In the genomic region with DNA sequence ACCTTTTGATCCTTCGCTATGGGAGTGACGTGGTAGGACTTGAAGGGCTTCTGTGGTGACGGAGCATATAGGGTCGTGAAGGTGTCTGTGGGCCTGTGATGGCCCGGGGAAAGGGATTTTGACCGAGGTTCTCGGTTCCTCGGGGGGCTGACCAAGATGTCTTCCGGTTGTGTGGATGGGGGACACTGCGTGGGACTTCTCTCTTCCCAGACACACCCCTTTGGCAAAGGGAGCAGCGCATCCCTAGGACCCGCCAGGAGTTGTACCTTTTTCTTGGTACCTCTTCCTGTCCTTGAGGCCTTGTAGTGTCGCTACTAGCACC, we compare ENCODE assay signal across 8 mouse cellular contexts. TPM values are rescaled to one million over a fixed set of nuclear protein-coding genes. Genes with fewer than 3 reads are reported as not detected.
DNase-seq lines count a peak whose midpoint lies in the region; ATAC-seq and TF ChIP-seq lines count a peak whose summit lies in the region.

No protein-coding gene starts in this region.

- H3K4me1 ChIP-seq in liver, adult 2 months (ENCODE audit: control insufficient read depth, insufficient read depth, low read length): peaks cover 11% of the 10 kb centered on the region
- H3K4me1 ChIP-seq in embryonic facial prominence, embryonic 14.5 days (ENCODE audit: control insufficient read depth, insufficient read depth, low read length): peaks cover 20% of the 10 kb centered on the region
- peaks cover 6% of the 10 kb centered on the region; the same call in 1 of the 2 replicates for H3K4me1 ChIP-seq in intestine, postnatal 0 days (replicated peaks; ENCODE audit: control insufficient read depth, insufficient read depth, low read length)
- peaks cover 22% of the 10 kb centered on the region for H3K4me1 ChIP-seq in neural tube, embryonic 12.5 days

- no peaks in the 10 kb centered on the region for H3K9me3 ChIP-seq in embryonic facial prominence, embryonic 14.5 days (ENCODE audit: control insufficient read depth, low read length)
- no peaks in the 10 kb centered on the region for H3K9me3 ChIP-seq in intestine, postnatal 0 days (ENCODE audit: control insufficient read depth)
- no peaks in the 10 kb centered on the region for H3K9me3 ChIP-seq in neural tube, embryonic 12.5 days

- H3K36me3 ChIP-seq in liver, adult 2 months (ENCODE audit: control insufficient read depth, insufficient read depth, low read length): peaks cover 7% of the 10 kb centered on the region
- peaks cover 49% of the 10 kb centered on the region for H3K36me3 ChIP-seq in embryonic facial prominence, embryonic 14.5 days (ENCODE audit: control insufficient read depth, insufficient read depth, low read length)
- H3K36me3 ChIP-seq in intestine, postnatal 0 days (ENCODE audit: control insufficient read depth, insufficient read depth): peaks cover 19% of the 10 kb centered on the region
- H3K36me3 ChIP-seq in neural tube, embryonic 12.5 days: peaks cover 48% of the 10 kb centered on the region

- peak overlapping the region; percentile 95 for H3K4me2 ChIP-seq in embryonic facial prominence, embryonic 14.5 days (ENCODE audit: low read depth, low read length)
- H3K4me2 ChIP-seq in intestine, postnatal 0 days (replicated peaks; ENCODE audit: low read depth): peak overlapping the region; percentile 92
- peak overlapping the region; percentile 94 for H3K4me2 ChIP-seq in neural tube, embryonic 12.5 days (replicated peaks)

- under 1% methylated on average over 13 of the region's 13 CpGs for WGBS in liver, adult 2 months
- WGBS in embryonic facial prominence, embryonic 14.5 days: under 1% methylated on average over 13 of the region's 13 CpGs
- WGBS in intestine, postnatal 0 days: under 1% methylated on average over 13 of the region's 13 CpGs
- WGBS in neural tube, embryonic 12.5 days: under 1% methylated on average over 13 of the region's 13 CpGs

- TF ChIP-seq CTCF in liver, adult 2 months (IDR thresholded peaks at IDR 0.05; ENCODE audit: low read depth, low read length): no peak
- no peak for TF ChIP-seq CTCF in intestine, postnatal 0 days (IDR thresholded peaks at IDR 0.05; ENCODE audit: low read depth)

- no peaks in the 10 kb centered on the region for H3K27me3 ChIP-seq in liver, adult 2 months (ENCODE audit: control insufficient read depth, insufficient read depth, low read length)
- H3K27me3 ChIP-seq in embryonic facial prominence, embryonic 14.5 days (replicated peaks; ENCODE audit: control insufficient read depth, insufficient read depth, low read length): no peaks in the 10 kb centered on the region
- no peaks in the 10 kb centered on the region for H3K27me3 ChIP-seq in intestine, postnatal 0 days (replicated peaks; ENCODE audit: control insufficient read depth, insufficient read depth, low read length)
- no peaks in the 10 kb centered on the region for H3K27me3 ChIP-seq in neural tube, embryonic 12.5 days (replicated peaks)

- H3K79me2 ChIP-seq in liver, adult 2 months (ENCODE audit: control insufficient read depth, insufficient read depth, low read length): peaks cover 43% of the 10 kb centered on the region

- TF ChIP-seq POLR2A in liver, adult 2 months (IDR thresholded peaks at IDR 0.05; ENCODE audit: extremely low read depth, insufficient read depth, low read length): no peak

- DNase-seq in liver, adult 2 months (ENCODE audit: extremely low read depth, low read depth, low spot score): peak; percentile 14
- DNase-seq in liver: no peak
- DNase-seq in embryonic facial prominence, embryonic 14.5 days (ENCODE audit: low spot score): no peak
- DNase-seq in urinary bladder, postnatal 10 days (ENCODE audit: low spot score): no peak
- DNase-seq in B cell, adult 2 months: no peak
- no peak for DNase-seq in adrenal gland, postnatal 25 days

- H3K9ac ChIP-seq in liver, adult 2 months (ENCODE audit: low read depth, low read length): peak overlapping the region; percentile 85
- H3K9ac ChIP-seq in embryonic facial prominence, embryonic 14.5 days (ENCODE audit: low read depth, low read length): peak overlapping the region; percentile 87
- H3K9ac ChIP-seq in intestine, postnatal 0 days (ENCODE audit: low read depth, low read length): peak overlapping the region; percentile 71
- H3K9ac ChIP-seq in neural tube, embryonic 12.5 days: peak overlapping the region; percentile 78

- peak overlapping the region; percentile 66 for H3K4me3 ChIP-seq in liver, adult 2 months (ENCODE audit: insufficient read depth, low read depth, low read length)
- H3K4me3 ChIP-seq in embryonic facial prominence, embryonic 14.5 days (ENCODE audit: low read depth, low read length): peak overlapping the region; percentile 93
- H3K4me3 ChIP-seq in intestine, postnatal 0 days (ENCODE audit: low read depth, low read length): peak overlapping the region; percentile 68
- H3K4me3 ChIP-seq in neural tube, embryonic 12.5 days: peak overlapping the region; percentile 79

- peak overlapping the region; percentile 60 for H3K27ac ChIP-seq in liver, adult 2 months (replicated peaks; ENCODE audit: insufficient read depth, low read depth, low read length)
- peak overlapping the region; percentile 65 for H3K27ac ChIP-seq in embryonic facial prominence, embryonic 14.5 days (replicated peaks; ENCODE audit: low read depth, low read length)
- H3K27ac ChIP-seq in intestine, postnatal 0 days (ENCODE audit: low read depth, low read length): no peak overlapping the region; the same call in 1 of the 2 replicates
- H3K27ac ChIP-seq in neural tube, embryonic 12.5 days: no peak overlapping the region

- peak; percentile 5; the same call in 1 of the 2 replicates for ATAC-seq in embryonic facial prominence, embryonic 14.5 days (ENCODE audit: low read depth)
- ATAC-seq in intestine, postnatal 0 days: no peak
- no peak for ATAC-seq in neural tube, embryonic 12.5 days (ENCODE audit: low FRiP score, low read depth)

RNA-seq across cellular contexts. Expression of a gene that starts 0.2 kb away (rescaled TPM):
- total RNA-seq in liver, adult 2 months (2014; rRNA removed): 1.2 and 1.9 TPM in 2 replicates
- polyA plus RNA-seq in liver, adult 2 months (2012; rRNA removed): 0.14 and 0.31 TPM in 2 replicates
- 1.4 and 1.9 TPM in 2 replicates for polyA plus RNA-seq in embryonic facial prominence, embryonic 14.5 days (2014; fragmentation: Nextera tagmentation; extraction: Ambion mirVana)
- 0.47 and 1.2 TPM in 2 replicates for polyA plus RNA-seq in intestine, postnatal 0 days (2015; fragmentation: Nextera tagmentation; extraction: Ambion mirVana)
- 2.0 and 2.4 TPM in 2 replicates for polyA plus RNA-seq in neural tube, embryonic 12.5 days (2016; fragmentation: Nextera tagmentation; extraction: Ambion mirVana)
- 1.4 and 3.9 TPM in 2 replicates for total RNA-seq in adrenal gland, postnatal 25 days (2021)

RNA-seq across cellular contexts. Expression of a gene that starts 0.2 kb away (rescaled TPM):
- total RNA-seq in liver, adult 2 months (2014; rRNA removed): 14.4 and 15.0 TPM in 2 replicates
- 15.0 and 19.4 TPM in 2 replicates for polyA plus RNA-seq in liver, adult 2 months (2012; rRNA removed)
- polyA plus RNA-seq in embryonic facial prominence, embryonic 14.5 days (2014; fragmentation: Nextera tagmentation; extraction: Ambion mirVana): 47.7 and 50.2 TPM in 2 replicates
- polyA plus RNA-seq in intestine, postnatal 0 days (2015; fragmentation: Nextera tagmentation; extraction: Ambion mirVana): 22.8 and 22.9 TPM in 2 replicates
- polyA plus RNA-seq in neural tube, embryonic 12.5 days (2016; fragmentation: Nextera tagmentation; extraction: Ambion mirVana): 39.7 and 41.6 TPM in 2 replicates
- total RNA-seq in adrenal gland, postnatal 25 days (2021): 38.7 and 40.5 TPM in 2 replicates

RNA-seq across cellular contexts. Expression of a gene that starts 0.3 kb away (rescaled TPM):
- total RNA-seq in liver, adult 2 months (2014; rRNA removed): 2.5 and 3.4 TPM in 2 replicates
- polyA plus RNA-seq in liver, adult 2 months (2012; rRNA removed): 6.7 and 8.1 TPM in 2 replicates
- 21.3 and 22.4 TPM in 2 replicates for polyA plus RNA-seq in embryonic facial prominence, embryonic 14.5 days (2014; fragmentation: Nextera tagmentation; extraction: Ambion mirVana)
- 7.7 and 8.2 TPM in 2 replicates for polyA plus RNA-seq in intestine, postnatal 0 days (2015; fragmentation: Nextera tagmentation; extraction: Ambion mirVana)
- polyA plus RNA-seq in neural tube, embryonic 12.5 days (2016; fragmentation: Nextera tagmentation; extraction: Ambion mirVana): 32.5 and 35.9 TPM in 2 replicates
- 15.5 and 22.0 TPM in 2 replicates for total RNA-seq in adrenal gland, postnatal 25 days (2021)

RNA-seq across cellular contexts. Expression of a gene that starts 18.9 kb away (rescaled TPM):
- total RNA-seq in liver, adult 2 months (2014; rRNA removed): 1.2 and 2.1 TPM in 2 replicates
- polyA plus RNA-seq in liver, adult 2 months (2012; rRNA removed): 2.2 TPM in 2 replicates
- 3.8 and 4.1 TPM in 2 replicates for polyA plus RNA-seq in embryonic facial prominence, embryonic 14.5 days (2014; fragmentation: Nextera tagmentation; extraction: Ambion mirVana)
- polyA plus RNA-seq in intestine, postnatal 0 days (2015; fragmentation: Nextera tagmentation; extraction: Ambion mirVana): 2.6 and 2.9 TPM in 2 replicates
- polyA plus RNA-seq in neural tube, embryonic 12.5 days (2016; fragmentation: Nextera tagmentation; extraction: Ambion mirVana): 10.4 and 12.5 TPM in 2 replicates
- 8.8 and 9.3 TPM in 2 replicates for total RNA-seq in adrenal gland, postnatal 25 days (2021)

Comparison
In these comparisons a context has a peak if more than half of its experiments do, and no peak if none do; other contexts are left out.
1. H3K27ac ChIP-seq: peak in liver, adult 2 months (single experiment) and embryonic facial prominence, embryonic 14.5 days (single experiment); none in intestine, postnatal 0 days (single experiment) and neural tube, embryonic 12.5 days (single experiment).
2. Peak in every context shown above with its lines, with median percentiles within 50 percentile points of each other: H3K4me3 ChIP-seq, H3K9ac ChIP-seq and H3K4me2 ChIP-seq.